Mouse (Mus musculus) MN1 (cell line): ENCODE results near the gene Surf2.

Experiments used
- DNase-seq: peaks from one replicate; pipeline ENCODE4 v3.0.0-alpha.2; 2016; ENCODE audit warnings: low spot score

Gene Surf2

DNA sequence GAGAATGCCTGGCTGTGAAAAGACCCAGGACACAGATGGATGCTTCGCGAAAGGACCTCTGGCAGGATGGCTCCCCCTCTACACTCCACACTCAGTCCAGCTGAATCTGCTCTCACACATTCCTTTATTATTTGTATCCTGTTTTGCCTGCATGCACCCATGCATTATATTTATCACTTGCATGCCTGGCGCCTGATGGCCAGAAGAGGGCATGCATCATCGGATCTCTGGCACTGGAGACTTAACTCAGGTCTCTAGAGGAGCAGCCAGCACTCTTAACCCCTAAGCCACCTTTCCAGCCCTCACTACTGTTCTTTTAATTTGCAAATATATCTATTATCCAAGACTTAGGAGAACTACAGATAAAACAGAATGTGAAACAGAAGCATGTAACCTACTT, 44.6 kb downstream of the Surf2 start:
- no peak for DNase-seq

DNA sequence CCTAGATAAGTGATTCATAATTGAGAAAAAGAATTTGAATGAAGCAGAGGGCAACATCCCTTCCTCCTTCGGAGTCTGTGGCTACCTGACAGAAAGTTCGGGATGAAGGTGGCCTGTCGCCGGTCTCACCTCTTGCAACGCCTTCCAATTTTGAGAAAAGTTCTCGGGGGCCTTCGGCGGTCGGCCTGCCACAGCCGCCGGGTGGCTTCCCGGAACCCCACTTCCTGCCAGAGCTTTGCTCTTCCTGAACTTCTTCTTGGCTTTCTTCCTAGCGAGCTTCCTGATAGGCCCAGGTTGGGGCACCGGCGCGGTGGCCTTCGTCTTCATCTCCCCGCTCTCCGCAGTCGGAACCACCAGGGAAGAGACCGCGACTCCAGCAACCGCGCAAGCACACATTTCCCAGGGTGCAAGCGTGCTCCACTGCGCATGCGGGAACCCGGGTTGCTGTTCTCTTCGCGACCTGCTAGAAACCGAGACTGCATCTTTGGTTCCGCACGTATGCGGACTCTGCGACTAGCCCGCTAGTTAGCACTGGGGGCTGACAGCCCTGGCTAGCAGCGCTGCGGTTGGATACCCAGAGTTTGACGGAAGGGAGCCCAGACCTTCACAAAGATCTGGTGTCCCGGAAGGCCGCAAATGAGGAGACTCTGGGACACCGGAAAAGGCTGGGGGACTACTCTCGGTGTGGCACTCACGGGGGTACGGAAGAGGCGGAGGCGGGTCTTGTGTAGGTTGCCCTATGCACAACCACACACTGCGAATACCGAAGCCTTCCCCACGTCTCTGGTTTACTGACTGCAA, 48.0 kb downstream of the Surf2 start, which contains the start of gene Rexo4:
Gene Rexo4, minus strand, starts transcription at position 464 of the 801 bp plus-strand sequence.
- DNase-seq, result peak; percentile 95

DNA sequence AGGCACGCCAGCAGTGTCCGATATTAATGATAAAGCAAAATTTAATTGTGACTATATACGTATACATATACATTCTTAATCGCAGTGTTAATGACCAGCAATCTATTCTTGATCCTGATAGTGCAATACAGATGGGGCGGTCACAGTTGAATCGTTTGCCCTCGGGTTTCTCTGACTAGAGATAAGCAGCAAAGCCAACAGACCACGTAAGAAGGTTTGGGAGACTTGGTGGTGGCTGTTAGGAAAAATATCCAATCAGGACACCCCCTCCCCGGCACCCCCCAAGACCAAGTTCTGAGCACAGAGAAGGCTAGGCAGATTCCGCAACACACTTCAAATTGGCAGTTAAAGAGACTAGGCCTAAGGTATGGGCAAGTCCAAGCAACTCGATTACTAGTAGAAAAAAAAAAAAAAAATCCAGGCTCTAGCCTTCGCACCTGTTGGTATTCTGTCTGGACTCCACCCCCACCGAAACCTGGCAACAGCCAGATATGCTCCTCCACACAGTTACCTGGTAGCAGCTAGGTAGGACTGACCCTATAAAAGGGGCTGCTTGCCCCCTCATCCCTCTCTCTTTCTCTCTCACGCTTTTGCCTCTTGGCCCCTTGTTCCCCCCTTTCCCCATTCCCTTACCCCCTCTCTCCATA, 48.7 kb downstream of the Surf2 start:
- DNase-seq, result no peak

DNA sequence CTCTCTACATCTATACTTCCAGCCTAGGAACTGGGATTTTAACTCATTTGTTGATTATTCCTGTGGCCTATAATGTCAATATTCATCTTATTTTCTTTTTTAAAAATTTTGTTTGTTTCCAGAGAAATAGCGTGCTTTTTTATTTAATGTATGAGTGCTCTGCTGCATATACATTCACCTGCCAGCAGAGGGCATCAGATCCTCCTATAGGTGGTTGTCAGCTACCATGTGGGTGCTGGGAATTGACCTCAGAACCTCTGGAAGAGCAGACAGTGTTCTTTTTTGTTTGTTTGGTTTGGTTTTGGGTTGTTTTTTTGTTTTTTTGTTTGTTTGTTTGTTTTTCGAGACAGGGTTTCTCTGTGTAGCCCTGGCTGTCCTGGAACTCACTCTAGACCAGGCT, 51.1 kb downstream of the Surf2 start:
- no peak for DNase-seq
